Mouse (Mus musculus) activated CD4-positive, CD25-positive, alpha-beta regulatory T cell, adult 4 months (primary cell): ENCODE results near the gene Hemgn. TPM values are rescaled to one million over a fixed set of nuclear protein-coding genes. Genes with fewer than 3 reads are reported as not detected.
A peak's percentile ranks its signal among the peaks of the same experiment; 100 is the strongest.

Experiments used
- ATAC-seq: one replicate; pipeline ENCODE4 v1.8.0; 2017
- polyA plus RNA-seq, 2 experiments: library from polyadenylated mRNA; unstranded; fragments of 100-300 nt; shearing (Covaris generic); gene quantifications; one replicate each; pipeline ENCODE4 v1.2.1; 2017

Hemgn gene
- 1 to 10 TPM in 1 of 2 experiments, under 1 TPM in 1; 0.93 to 2.7 TPM for polyA plus RNA-seq

DNA sequence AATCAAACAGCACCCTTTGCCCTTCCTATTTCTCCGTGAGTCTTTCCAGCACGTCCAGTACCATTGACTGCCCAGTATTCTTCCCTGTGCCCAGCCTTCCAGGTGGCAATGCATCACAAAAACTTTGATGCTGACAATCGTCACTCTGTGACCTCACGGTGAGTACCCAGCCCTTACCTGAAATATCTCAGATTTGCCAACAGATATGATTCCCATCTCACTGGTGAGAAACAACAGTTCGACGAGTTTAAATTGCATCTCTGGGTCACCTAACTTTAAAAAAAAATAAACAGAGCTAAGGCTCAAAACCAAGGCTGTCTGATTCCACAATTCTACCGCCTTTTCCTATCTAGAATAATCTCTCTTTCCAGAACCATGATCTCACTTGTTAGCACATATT is at the start of gene Hemgn:
TSS of gene Hemgn (minus strand) at position 101 of the 400 bp plus-strand sequence.
- ATAC-seq = no peak

- ATAC-seq = no peak
These were observed 45.1 kb upstream of the Hemgn start for GRCm38 (mm10) chr4:46458411-46458810.

DNA sequence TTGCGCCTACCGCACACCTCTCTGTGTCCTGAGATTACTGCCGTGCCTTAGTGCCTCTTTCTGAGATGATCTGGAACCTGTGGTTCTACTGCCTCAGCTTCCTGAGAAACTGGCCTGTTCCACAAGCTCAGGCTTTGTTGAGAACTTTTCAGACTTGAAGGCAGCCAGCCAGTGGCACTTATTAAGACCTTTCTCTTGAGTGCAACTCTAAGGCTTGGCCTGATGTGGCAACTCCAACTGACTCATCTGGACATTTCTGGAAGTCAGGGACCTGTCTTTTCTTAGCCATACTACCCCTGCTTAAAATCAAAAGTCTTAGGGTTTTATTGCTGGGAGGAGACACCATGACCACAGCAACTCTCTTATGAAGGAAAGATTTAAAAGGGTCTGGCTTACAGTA is 43.9 kb upstream of the Hemgn start:
- no peak for ATAC-seq

- ATAC-seq = no peak
These were observed 43.5 kb upstream of the Hemgn start for GRCm38 (mm10) chr4:46456762-46457161.

DNA sequence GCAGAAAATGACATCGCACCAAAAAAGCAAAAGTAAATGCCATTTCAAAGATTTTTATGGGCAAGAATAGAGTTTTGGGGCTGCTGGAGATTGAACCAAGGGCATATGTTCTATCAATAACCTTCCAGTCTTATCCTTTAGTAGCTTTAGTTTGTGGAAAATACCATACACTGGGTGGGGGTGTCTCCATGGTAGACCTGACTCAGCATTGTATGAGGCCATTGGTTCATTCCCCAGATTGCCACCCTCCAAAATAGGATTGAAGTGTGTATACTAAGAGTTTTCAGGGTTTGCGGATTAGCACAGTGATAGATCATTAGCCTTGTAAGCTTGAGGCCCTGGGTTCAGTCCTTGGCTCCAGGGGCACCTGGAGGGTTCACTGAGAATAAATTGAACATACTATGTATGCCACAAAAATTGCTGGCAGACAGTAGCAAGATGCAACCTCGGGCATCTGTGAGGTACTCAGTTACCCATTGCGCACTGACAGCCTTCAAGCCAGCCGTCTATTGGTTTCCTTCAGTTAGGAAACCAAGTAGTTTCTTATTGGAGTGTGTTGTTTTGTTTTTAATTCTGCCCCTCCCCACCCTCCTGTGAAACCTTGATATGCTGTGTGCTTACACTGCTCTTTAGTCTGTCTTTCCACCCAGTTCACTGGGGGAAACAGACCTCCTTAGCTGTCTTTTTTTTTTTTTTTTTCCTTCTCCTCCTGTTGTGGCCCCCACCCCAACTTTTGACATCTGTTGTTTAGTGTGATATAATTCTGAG is 41.0 kb upstream of the Hemgn start:
- ATAC-seq = peak; percentile 16

DNA sequence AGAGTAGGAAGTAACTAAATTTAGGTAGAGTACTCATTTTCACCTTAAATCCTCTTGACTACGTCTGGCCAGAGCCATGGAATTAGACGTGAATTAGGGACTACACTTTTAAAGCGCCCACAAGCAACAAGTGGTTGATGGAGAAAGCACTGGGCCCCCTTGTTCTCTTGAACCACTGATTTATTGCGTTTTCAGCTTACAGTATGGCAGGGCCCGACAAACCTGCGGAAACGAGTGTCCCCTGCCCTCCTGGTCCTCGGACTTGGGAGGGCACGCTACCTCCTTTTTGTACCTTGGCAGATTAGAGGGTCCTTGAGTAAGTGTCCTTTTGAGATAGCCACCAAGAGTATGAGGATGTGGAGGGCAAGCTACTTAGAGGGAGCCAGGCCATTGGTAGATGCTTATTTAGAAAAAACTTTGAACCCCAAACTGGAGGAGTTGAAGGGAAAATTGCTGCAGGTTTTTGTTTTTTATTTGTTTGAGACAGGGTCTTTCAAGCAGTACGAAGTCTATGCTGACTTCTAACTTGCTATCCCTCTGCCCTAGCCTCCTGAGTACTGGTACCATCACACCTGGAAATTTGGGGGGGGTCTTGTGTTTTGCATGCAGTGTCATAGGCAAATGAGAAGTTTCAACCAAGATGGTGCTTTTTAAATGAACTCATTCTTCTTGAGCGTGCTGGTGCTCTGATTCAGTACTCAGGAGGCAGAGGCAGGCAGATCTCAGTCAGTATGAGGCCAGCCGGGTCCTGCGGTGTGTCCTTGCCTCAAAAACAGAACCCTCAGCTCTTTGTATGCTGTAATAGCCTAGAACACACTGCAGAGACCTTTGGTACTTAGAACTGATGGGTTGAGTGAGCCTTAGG is 39.8 kb upstream of the Hemgn start:
- ATAC-seq = no peak

GRCm38 (mm10) chr4:46452481-46452850 is 39.2 kb upstream of the Hemgn start:
- ATAC-seq = peak; percentile 6

GRCm38 (mm10) chr4:46451758-46452480 is 38.6 kb upstream of the Hemgn start:
- ATAC-seq = peak; percentile 8

- peak; percentile 15 for ATAC-seq
These were observed 38.0 kb upstream of the Hemgn start for GRCm38 (mm10) chr4:46451240-46451757.

- peak; percentile 78 for ATAC-seq
These were observed 37.3 kb upstream of the Hemgn start, which contains the start of gene Anp32b for GRCm38 (mm10) chr4:46450519-46451131. Anp32b (plus strand) TSS chr4:46450902.

GRCm38 (mm10) chr4:46450020-46450518 is 36.8 kb upstream of the Hemgn start:
- ATAC-seq = no peak

GRCm38 (mm10) chr4:46448886-46449285 is 35.6 kb upstream of the Hemgn start:
- no peak for ATAC-seq

DNA sequence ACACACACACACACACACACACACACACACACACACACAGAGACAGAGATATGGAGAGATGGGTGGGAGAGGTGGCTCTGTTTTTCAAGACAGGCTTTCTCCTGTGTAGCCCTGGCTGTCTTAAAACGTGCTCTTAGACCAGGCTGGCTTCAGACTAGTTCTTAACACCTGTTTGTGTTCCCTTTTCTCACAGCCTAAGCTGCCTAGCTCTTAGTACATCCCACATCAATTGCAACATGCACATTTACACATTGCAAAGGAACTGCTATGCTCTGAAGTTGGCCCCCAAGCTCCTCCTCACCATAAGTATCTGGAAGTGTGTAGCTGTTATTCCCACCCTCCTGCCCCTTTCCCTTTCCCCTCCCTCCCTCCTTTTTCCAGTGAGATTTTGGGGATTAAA is 34.2 kb upstream of the Hemgn start:
- ATAC-seq = no peak

DNA sequence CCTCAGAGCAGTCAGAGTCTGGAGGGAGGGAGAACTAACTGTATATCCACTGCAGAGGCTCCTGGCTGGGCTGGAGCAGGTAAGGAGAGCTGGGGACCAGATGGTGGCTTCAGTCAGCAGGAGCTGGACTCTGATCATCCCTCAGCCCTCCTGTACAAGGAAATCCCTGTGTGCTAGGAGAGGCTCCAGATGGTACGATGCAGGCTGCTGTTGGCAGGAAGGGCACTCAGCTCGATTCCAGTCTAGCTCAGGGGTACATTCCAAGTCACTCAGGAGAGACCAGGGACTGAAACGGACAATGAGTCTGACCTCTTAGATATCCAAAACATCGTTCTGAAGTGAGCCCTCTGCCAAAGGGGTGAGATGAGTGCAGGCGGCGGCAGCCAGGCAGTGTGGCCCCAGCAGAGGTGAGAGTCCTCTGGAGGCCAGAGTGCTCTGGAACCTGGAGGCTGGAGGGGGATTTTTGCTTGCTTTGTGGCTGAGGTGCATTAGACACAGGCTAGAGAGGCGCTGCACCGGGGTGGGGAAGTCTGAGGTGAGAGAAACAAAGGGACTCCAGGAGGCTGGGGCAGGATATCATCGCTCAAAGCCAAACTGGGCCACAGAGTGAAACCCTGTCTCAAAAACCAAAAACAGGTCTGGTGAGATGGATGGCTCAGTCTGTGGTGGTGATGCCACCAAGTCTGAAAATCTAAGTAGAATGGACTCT is 32.1 kb upstream of the Hemgn start:
- no peak for ATAC-seq

DNA sequence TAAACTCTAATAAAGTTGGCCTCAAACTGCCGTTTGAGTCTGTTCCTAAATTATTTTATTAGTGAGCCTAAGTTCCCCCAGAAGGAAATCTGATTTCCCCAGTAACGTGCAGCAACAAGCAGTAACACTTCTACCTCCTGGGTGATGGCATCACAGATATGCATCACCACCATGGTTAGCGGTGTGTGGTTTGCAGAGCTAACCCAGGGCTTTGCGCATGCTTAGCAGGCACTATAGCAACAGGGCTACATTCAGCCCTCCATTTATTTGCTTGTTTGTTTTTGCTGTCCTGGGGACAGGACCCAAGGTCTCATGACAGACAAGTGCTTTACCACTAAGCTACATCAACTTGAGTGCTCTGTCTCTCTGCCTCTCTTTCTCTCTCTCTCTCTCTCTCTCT is 29.2 kb upstream of the Hemgn start:
- peak; percentile 91 for ATAC-seq

DNA sequence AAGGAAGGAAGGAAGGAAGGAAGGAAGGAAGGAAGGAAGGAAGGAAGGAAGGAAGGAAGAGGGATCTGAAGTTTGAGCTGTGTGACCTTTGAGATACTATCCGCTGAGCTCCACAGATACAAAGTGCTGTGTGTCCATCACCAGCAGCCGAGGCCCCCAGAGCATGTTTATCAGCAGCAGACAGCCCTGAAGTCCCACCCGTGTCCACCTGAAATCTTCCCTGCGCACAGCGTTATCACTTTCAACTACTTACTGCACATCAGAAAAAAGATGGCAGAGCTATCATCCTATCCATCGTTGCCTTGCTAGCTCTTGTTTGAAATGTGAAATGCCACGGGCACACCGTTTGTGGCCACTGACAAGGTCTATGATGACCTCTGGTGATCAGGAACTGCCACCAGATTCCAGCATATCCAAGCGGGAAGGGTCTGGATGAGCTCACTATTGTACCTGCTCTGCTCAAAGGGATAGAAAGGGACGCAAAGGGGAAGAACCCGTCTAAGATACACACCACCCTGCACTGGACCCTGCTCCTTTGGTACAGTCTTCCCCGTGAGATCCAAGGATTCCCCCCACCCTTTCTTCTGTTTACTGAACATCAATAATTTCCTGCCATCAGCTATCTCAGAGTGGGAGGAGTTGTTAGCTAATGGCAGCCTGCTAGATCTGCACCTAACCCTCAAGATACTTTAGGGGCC is 19.2 kb upstream of the Hemgn start:
- no peak for ATAC-seq

- ATAC-seq = no peak
These were observed 15.7 kb upstream of the Hemgn start for GRCm38 (mm10) chr4:46428903-46429499.

DNA sequence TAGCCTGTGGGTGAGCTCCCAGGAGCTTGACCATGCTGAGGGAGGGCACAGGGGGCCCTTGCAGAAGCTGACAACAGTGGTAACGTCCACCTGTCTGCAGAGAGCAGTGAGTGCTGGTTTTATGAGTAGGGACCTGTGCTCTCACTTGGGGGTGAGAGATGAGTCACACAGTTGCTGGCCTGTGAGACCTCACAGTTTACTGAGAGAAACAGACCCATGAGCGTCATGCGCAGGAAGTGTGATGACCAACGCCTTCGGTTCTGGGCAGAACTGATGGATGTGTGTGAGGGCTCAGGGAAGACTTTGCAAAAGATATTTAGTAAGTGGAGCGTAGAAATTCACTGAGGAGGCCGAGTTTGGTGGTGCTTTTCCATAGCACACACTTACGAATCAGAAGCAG is 9.3 kb upstream of the Hemgn start:
- no peak for ATAC-seq

DNA sequence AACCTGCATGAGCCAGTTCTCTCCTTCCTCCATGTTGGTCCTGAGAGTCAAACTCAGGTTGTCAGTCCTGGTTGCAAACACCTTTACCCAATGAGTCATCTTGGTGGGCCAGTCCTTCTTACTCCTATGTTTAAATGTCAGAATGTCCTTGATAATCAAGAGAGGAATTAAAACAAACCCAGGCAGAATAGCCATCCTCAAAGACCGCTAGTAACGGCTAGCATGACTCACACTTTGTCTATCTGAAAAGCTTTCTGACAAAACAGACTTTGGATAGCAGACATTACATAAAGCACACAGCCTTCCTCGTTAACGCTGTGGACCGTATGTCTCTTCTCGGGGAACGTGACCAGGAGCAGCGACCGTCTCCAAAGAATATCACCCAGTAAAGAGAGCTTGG is 5.5 kb upstream of the Hemgn start:
- no peak for ATAC-seq

DNA sequence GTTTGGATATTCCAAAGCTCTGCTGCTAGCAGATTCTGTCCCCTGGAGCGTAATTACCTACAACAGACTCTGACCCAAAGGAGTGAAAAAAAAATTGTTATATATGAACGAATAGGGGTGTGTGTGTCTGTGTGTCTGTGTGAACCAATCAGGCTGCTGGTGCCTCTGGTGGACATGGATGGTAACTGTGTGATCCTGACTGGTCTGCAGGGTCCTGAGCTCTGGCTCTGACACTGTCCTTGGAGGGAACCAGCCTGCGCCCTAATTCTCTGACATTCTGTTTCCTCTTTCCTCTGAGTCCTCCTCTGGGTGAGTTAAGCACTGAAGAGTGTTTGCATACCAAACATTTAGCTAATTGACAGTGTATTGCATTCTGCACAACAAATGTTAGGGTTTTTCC is 4.2 kb upstream of the Hemgn start:
- ATAC-seq = no peak
